Mouse (Mus musculus) 416B (cell line): ENCODE measurements around the gene Slc1a5.

Source experiments
- DNase-seq: peaks from one replicate; pipeline ENCODE4 v3.0.0; 2011; ENCODE audit warnings: low read depth

Slc1a5 gene

DNA sequence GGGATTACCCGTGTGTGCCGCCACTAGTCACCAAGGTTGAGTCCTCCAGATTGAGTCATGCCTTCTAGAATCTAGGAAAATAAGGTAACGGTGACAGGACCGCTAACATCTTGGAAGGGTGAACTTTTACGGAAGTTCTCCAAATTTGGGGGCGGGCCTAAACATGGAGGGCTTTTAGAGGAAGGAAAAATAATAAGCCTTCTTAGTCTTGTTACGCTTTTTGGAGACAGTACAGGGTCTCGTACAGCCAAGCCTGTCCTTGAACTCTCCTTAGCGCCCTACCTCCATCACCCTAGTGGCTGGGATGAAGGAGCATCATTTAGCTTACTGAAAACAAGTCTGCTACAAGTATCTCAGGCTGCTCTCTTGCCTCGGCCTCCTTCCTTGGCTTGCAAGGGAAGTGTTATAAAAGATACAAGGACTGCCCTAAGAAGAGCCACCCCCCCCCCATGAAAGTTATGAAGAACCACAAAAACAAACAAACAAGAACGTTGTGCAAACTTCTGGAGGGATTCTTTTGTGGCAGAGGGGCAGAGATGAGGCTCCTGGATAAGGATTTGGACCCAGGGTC lies 1.5 kb downstream of the Slc1a5 start:
- peak; percentile 70 for DNase-seq

GRCm38 (mm10) chr7:16783224-16783688 lies 2.1 kb downstream of the Slc1a5 start:
- DNase-seq, result peak; percentile 91

GRCm38 (mm10) chr7:16783758-16784415 lies 2.7 kb downstream of the Slc1a5 start:
- DNase-seq, result peak; percentile 82

DNA sequence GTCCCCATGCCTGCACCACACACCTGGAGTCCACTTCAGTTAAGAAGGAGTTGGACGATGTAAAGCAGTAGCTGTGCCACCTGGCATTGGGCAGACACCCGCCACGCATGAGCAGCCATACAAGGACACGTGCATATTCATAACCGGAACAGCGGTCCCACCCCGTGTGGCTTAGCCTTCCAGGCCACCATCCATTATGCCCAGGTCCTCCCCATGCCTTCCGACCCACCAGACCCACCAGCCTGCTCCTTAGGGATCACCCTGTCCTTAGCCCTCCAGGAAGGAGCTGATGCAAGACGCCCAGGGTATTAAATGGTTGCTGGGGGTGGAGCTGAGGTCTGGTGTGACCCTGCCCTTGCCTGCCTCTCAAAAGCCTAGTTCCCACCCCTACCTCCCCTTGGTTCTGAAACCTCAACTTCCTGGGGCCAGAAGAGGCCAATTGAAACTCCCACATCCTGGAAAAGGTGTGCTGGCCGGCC lies 3.4 kb downstream of the Slc1a5 start:
- DNase-seq, result peak; percentile 90

- no peak for DNase-seq
Measured at GRCm38 (mm10) chr7:16785541-16786083, 4.5 kb downstream of the Slc1a5 start.

DNA sequence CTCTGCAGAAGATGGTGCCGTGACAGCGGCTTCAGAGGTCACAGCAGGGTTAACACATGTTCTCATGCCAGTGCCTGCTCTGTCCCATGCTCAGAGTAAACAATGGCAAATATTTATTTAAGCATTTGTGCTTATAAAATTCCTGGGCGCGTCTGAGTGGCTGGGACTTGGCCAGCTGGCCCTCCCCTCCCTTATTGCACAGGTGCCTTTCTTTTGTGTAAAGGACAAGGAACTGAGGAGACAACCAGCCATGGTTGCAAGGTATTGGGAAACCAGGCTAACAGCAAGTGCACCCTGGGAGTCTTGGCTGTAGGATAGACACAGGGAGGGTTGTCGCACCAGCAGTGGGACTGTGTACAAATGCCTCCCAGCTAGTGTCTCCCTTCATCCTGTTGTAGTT lies 11.2 kb downstream of the Slc1a5 start:
- DNase-seq, result no peak

DNA sequence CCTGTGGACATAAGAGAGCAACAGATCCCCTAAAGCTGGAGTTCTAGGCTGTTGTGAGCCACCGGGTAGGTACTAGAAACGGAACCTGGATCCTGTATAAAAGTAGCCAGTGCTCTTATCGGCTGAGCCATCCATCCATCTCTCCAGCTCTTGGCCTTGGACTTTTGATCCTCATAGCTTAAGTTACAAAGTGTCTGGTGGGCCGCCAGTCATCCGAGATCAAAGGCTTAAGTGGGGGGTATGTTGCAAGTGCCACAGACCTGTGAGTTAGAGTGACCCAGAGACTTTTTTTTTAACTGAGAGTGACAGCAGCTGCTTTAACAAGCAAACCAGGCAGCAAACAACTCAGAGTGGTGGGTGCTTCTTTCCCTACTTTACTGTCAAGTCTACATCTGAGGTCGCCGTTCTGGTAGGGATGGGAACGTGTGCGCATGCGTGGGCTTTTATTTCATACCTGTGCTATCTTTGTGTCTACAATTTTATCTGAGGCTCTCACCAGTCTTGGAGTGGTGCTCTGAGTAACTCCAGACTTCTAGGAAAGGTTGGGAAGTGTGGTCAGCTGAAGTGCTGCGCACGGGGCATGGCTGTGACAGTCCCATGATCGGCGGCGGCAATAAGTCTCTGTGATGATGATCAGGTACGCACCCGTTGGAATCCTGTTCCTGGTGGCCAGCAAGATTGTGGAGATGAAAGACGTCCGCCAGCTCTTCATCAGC lies 12.0 kb downstream of the Slc1a5 start:
- no peak for DNase-seq

- DNase-seq, result no peak
Measured at GRCm38 (mm10) chr7:16794886-16795285, 13.7 kb downstream of the Slc1a5 start.

DNA sequence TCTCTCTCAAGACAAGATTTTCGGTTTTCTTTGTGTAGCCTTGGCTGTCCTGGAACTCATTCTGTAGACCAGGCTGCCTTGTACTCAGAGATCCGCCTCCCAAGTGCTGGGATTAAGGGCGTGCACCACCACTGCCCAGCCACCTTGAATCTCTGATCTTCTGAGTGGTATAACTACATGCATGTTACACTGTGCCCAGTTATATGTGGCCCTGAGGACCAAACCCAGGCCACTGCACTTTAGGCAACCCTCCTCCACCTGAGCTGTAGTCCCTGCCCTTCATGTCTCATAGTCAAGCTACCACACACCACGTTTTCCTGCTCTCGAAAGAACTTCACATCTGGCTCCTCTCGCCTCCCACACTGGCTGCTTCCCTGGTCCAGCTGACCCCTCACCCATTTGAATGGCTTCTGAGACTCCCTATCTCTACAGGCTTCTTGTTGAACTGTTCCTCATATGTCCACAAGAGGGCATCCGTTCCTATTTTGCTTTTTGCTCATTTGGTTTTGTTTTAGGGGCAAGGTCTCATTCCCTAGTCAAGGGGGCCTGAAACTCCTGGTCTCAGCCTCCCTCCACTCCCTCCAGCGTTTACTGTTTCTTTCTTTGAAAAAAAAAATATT lies 23.4 kb downstream of the Slc1a5 start:
- DNase-seq, result peak; percentile 70

DNA sequence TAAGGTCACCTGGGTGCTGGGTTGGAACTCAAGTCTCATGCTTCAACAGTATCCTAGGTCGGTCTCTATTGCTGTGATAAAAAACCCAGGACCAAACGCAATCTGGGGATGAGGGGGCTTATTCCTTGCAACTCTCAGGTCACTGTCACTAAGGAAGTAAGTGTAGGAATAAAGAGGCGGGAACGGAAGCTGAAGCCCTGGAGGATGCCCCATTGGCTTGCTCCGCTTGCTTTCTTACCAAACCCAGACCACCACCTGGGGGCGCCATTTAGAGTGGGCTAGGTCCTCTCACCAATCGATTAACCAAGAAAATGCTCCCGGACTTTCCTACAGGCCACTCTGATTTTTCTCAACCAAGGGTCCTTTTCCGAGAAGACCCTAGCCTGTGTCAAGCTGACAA lies 26.8 kb downstream of the Slc1a5 start:
- no peak for DNase-seq

DNA sequence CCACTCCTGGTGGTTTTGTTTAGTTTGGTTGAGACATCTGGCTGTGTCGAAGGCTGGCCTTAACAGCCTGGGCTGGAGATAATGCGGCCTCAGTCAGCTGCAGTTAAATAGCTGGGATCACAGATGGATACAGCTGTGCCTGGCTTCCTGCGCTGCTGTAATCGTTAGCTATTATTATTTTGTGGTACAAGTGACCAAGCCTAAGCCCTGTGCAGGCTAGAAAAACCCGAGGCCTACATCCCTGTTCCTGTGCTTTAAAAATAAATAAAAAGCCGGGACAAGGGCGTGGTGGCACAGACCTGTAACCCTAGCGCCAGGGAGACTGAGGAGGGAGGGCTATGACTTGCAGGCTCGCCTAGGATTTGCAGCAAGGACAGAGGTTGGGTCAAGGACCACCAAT lies 27.5 kb downstream of the Slc1a5 start:
- DNase-seq, result no peak

GRCm38 (mm10) chr7:16809739-16810138 lies 28.6 kb downstream of the Slc1a5 start:
- peak; percentile 61 for DNase-seq

DNA sequence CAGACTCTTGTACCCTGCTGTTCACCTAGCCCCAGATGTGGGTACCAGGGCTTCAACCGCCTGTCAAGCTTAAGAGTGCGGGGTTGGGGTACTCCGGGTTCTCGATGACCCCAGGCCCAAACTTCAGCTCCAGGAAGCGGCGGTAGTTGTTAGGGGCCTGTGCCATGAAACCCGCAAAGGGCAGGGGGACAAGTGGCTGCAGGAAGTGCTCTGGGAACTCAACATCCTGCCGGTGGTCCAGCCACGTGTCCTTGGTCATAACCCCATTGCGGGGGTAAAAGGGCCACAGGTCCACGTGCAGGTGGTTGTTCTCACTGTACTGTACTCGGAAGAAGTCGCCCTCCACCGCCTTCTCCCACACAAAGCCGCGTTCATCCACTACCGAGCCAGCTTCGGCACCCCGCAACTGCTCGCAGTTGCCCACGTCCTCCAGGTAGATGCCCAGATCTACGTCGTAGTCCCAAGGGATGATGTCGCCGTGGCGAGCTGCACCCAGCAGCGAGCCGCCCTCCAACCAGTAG lies 29.3 kb downstream of the Slc1a5 start:
- DNase-seq, result no peak

DNA sequence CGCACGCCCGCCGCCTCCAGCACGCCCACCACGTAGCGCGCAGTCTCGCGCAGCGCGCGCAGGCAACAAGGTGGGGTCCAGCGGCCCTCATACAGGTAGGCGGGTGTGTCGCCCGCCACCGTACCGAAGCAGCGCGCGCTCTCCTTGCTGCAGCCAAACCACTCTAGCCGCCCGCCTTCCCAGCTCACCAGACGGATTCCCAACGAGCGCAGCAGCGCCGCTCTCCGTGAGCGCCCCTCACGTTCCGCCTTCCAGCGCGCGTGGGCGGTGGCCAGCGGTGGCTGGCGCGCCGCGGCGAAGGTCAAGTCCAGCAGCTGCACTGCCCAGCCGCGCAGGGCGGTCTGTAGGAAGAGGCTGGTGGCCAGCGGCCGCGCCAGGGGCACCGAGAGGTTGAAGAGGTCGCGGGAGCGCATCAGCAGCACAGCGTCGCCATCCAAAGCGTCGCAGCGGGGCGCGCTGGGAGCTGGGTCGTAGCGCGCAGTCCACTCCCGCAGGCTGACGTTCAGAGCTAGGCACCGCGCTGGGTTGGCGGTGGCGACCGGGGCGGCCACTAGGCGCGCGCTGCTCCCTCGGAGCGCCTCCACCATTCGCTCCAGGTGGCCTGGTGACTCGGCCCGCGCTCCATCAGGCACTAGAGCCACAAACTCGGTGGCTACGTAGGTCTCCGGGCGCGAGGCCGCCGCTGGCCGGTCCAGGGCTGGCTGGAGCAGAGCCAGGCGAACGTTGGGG lies 29.9 kb downstream of the Slc1a5 start:
- DNase-seq, result no peak

DNA sequence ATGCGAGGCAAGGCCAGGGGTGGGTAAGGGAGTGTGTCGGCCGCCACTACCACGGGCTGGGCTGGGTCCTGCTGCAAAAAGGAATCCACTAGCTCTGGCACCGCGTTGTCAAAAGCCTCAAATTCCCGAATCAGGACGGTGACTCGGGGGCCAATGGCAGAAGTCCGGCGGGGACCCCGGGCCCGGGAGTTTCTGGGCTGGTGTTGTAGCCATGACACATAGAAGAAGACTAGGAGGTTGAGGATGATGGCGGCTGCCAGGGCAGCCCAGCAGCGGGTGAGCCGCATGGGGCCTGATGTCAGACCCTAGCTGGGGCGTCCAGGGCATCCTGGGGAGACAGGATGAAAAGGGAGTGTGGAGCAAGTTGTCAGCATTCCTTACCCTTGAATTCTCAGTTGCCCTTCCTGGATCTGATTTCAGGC lies 30.5 kb downstream of the Slc1a5 start:
- no peak for DNase-seq

DNA sequence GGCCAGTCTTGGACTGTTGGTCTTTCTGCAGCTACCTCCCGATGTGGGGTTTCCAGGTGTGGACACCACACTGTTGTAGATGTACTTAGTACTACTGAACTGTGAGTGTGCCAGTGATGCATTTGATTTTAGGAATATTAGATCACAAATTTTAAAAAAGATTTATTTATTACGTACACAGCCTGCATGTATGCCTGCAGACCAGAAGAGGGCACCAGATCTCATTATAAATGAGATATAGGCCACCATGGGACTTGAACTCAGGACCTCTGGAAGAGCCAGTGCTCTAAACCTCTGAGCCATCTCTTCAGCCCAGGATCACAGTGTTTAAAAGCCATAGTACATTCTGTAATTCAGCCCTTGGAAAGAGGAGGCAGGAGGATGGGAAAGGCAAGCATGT lies 31.4 kb downstream of the Slc1a5 start:
- DNase-seq, result no peak

DNA sequence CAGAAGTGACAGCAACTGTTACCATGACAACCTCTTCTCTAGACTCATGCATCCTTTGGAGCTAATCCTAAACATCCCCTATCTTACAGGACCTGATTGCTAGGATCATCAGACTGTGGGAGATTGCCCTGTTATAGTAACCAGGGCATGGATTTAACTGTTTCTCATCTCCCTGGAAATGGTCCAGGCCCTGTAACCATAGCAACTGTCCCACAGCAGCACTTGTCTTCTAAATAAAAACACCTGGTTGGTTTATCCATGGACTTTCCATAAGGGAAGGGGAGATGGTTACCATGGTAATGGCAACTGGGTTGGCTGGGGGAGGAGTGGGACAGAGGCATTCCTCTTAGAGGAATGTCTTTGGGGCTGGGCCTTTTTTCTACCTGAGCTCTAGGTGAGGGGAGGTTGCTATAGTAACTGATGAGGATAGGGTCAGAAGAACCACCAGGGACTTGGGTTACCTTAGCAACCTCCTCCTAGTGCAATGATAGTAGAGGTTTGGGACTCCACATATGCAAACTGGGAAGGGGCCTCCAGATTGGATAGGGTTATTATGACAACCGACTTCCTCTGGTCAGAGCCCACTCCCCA lies 34.3 kb downstream of the Slc1a5 start, which contains the start of gene Strn4:
TSS of gene Strn4 (plus strand) at position 539 of the 591 bp plus-strand sequence.
- peak; percentile 36 for DNase-seq

DNA sequence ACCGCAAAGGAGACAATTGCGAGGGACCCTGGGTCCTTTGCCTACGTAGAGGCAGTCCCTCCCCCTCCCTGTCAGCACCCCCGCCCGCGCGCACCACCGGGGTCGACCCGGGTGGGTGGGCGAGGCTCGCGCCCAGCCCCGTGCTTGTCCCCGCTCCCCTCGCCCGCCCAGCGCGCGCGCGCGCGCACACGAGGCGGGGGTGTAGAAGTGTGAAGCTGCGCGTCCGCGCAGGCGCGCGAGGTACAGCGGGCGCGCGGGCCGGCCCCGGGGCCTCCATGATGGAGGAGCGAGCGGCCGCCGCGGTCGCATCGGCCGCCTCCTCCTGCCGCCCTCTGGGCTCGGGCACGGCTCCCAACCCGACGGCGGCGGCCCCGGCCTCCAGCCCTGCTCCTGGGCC lies 34.9 kb downstream of the Slc1a5 start:
- peak; percentile 60 for DNase-seq

- no peak for DNase-seq
Measured at GRCm38 (mm10) chr7:16816475-16817122, 35.5 kb downstream of the Slc1a5 start, which contains the start of gene Fkrp. Gene Fkrp, minus strand, starts transcription at chr7:16816732.

DNA sequence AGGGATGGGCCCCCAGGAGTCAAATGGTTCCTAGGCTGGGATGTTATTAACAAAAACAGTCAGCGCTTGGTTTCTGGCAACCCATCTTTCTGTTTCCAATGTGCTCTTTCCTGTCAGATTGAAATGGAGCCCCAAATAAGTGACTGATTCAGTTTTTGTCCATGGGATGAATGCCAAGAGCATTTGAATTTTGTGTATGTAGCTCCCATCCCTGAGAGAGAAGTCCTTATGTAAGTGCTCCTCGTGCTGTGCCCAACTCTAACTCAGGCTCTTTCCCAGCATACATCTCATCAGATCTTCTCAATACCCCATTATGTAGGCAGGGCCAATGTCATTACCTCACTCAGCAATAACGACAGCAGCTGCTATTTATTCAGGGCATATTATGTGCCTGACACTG lies 36.6 kb downstream of the Slc1a5 start:
- no peak for DNase-seq
